Mouse (Mus musculus) heart, postnatal 0 days (tissue): ENCODE data around the gene Vezf1. TPM values are rescaled to one million over a fixed set of nuclear protein-coding genes. Genes with fewer than 3 reads are reported as not detected.
A peak's percentile ranks its signal among the peaks of the same experiment; 100 is the strongest.

Experiments used
- ATAC-seq: fragments of 200-750 bp; cut with Nextera tagmentation; 2 replicates; pipeline ENCODE4 v1.8.0; 2017; ENCODE audit warnings: low read depth, moderate number of reproducible peaks, moderate library complexity; ENCODE audit not compliant: insufficient read depth
- DNase-seq: peaks from one replicate; pipeline ENCODE4 v3.0.0-alpha.2; 2016; ENCODE audit warnings: low spot score
- H3K27ac ChIP-seq: fragments of 300-500 bp; sonication (generic); 2 replicates; pipeline ENCODE4 v1.5.1; 2014; ENCODE audit warnings: low read depth, mild to moderate bottlenecking
- H3K27me3 ChIP-seq: fragments of 300-500 bp; sonication (generic); 2 replicates; pipeline ENCODE4 v1.6.1; 2014; ENCODE audit warnings: low read length, mixed read lengths; ENCODE audit not compliant: control insufficient read depth, insufficient read depth
- H3K36me3 ChIP-seq: fragments of 300-500 bp; sonication (generic); replicated peaks from 2 replicates; pipeline ENCODE4 v1.6.1; 2014; ENCODE audit warnings: low read length, mixed read lengths; ENCODE audit not compliant: control insufficient read depth, insufficient read depth
- H3K4me1 ChIP-seq: fragments of 300-500 bp; sonication (generic); 2 replicates; pipeline ENCODE4 v1.6.1; 2014; ENCODE audit warnings: antibody characterized with exemption; ENCODE audit not compliant: control insufficient read depth, insufficient read depth
- H3K4me2 ChIP-seq: fragments of 300-500 bp; sonication (generic); 2 replicates; pipeline ENCODE4 v1.6.1; 2014; ENCODE audit warnings: low read depth, mild to moderate bottlenecking, low read length, moderate library complexity
- H3K4me3 ChIP-seq: fragments of 300-500 bp; sonication (generic); 2 replicates; pipeline ENCODE4 v1.5.1; 2014; ENCODE audit warnings: low read depth, low read length
- H3K9ac ChIP-seq: fragments of 300-500 bp; sonication (generic); replicated peaks from 2 replicates; pipeline ENCODE4 v1.6.1; 2014; ENCODE audit warnings: low read depth, low read length, mixed read lengths
- H3K9me3 ChIP-seq: fragments of 300-500 bp; sonication (generic); replicated peaks from 2 replicates; pipeline ENCODE4 v1.6.1; 2016; ENCODE audit warnings: low read length; ENCODE audit not compliant: control insufficient read depth
- CTCF ChIP-seq: IDR thresholded peaks from 2 replicates; pipeline ENCODE4 v1.5.1; 2016; ENCODE audit warnings: antibody characterized with exemption, control low read depth, low read depth
- EP300 ChIP-seq: IDR thresholded peaks from 2 replicates; pipeline ENCODE4 v1.6.1; 2016; ENCODE audit warnings: antibody characterized with exemption, low read depth
- WGBS: fragments of 180-500 bp; shearing (Covaris S2); extraction: QIAGEN DNeasy Blood & Tissue Kit; methylation state at CpG from one replicate; pipeline ENCODE4 v1.1.7; 2014; 5-methylcytosine and 5-hydroxymethylcytosine counted together
- polyA plus RNA-seq: library from polyadenylated mRNA; unstranded; fragments of >200 nt; fragmentation: Nextera tagmentation; extraction: Ambion mirVana; gene quantifications from 2 replicates; pipeline ENCODE4 v1.2.1, GENCODE M21; 2015
- total RNA-seq: library from RNA; depleted of rRNA; stranded (reverse); fragments of >200 nt; gene quantifications from 2 replicates; pipeline ENCODE4 v1.2.3, GENCODE M21; 2014; ENCODE audit warnings: low replicate concordance

The Vezf1 gene
- total and polyA plus RNA-seq, 2 experiments from 2014 or later, result 17.6 to 31.9 TPM

DNA sequence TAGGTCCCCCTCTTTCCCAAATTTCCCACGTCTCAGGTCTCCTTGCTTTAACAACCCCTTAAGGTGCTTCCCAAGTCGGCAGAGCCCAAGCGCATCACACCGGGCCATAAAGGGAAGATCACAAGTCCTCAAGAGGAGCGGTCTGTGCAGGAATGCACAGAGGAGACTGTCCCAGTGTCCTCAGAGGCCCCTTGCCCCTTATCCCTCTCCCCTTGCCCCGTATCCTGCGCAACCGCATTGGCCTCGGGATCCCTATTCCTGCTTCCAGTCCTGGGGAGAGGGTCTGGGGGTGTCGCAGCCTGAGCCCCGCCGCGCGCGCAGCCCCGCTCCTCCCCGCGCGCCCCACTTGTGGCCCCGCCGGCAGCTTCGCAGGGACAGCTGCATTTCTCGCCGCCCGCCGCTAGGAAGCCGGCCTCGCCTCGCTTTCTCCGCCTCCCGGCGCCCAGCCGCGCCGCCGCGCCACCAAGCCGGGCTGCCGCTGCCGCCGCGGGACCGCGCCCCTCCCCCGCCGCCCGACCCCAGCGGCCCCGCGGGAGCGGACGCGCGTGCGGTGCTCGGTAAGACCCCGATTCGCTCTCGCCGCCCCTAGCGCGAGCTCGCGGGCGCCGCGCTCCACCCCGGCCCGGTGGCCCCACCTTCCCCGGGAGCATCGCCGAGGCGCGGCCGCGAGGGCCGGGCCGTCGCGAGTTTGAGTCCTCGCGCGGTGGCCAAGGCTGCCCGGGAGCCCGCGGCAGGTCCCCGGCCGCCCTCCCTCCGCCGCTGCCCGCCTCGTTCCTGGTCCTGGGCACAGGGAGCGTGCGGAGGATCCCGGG is 30.9 kb downstream of the Vezf1 start:
- H3K4me1 ChIP-seq, result peaks cover 29% of the 10 kb centered on the region
- H3K4me2 ChIP-seq, result peak overlapping the region; percentile 98
- 1% methylated on average over 70 of the region's 95 CpGs for WGBS
- ATAC-seq (peak; percentile 69), DNase-seq (peak; percentile 45)
- H3K27me3 ChIP-seq, result no peaks in the 10 kb centered on the region
- H3K36me3 ChIP-seq, result no peaks in the 10 kb centered on the region
- H3K4me3 ChIP-seq, result peak overlapping the region; percentile 89
- TF ChIP-seq EP300 (no peak), CTCF (peak; percentile 23; the same call in 1 of the 2 replicates)
- H3K27ac ChIP-seq, result peak overlapping the region; percentile 98
- H3K9me3 ChIP-seq, result no peaks in the 10 kb centered on the region
- peak overlapping the region; percentile 98 for H3K9ac ChIP-seq

- WGBS, result under 1% methylated on average over 29 of the region's 38 CpGs
Measured at GRCm38 (mm10) chr11:88099599-88100023, 31.5 kb downstream of the Vezf1 start.

DNA sequence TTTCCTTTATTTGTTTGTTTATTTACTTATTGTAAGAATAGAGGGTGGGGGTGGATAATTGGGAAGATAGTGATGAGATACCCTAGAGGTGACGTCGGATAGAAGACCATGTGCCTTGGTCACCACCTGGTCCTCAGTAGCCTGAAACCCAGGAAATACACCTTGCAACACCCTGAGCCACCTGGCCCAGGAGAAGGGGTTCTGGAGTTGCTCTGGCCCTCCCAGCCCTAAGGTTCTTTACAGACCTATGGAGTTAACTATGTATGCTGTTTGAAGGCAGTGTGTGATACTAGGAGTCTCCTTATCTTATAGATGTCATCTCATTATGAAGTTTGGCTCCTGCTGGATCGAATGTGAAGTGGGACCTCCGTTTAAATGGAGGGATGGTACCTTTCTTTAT is 32.1 kb downstream of the Vezf1 start:
- H3K27ac ChIP-seq, result peak overlapping the region; percentile 98
- peak overlapping the region; percentile 98 for H3K9ac ChIP-seq
- no peaks in the 10 kb centered on the region for H3K27me3 ChIP-seq
- H3K4me3 ChIP-seq, result peak overlapping the region; percentile 89
- no peaks in the 10 kb centered on the region for H3K9me3 ChIP-seq
- 35% methylated on average over 4 of the region's 4 CpGs for WGBS
- TF ChIP-seq EP300, result no peak
- no peak for TF ChIP-seq CTCF
- no peak for DNase-seq
- H3K4me1 ChIP-seq, result peaks cover 29% of the 10 kb centered on the region
- no peaks in the 10 kb centered on the region for H3K36me3 ChIP-seq
- H3K4me2 ChIP-seq, result peak overlapping the region; percentile 98
- ATAC-seq, result no peak

More at GRCm38 (mm10) chr11:88099599-88100023, 31.5 kb downstream of the Vezf1 start:
- DNase-seq, result peak; percentile 81
- H3K36me3 ChIP-seq, result no peaks in the 10 kb centered on the region
- peaks cover 29% of the 10 kb centered on the region for H3K4me1 ChIP-seq
- H3K4me3 ChIP-seq, result peak overlapping the region; percentile 89
- peak overlapping the region; percentile 98 for H3K9ac ChIP-seq
- peak overlapping the region; percentile 98 for H3K4me2 ChIP-seq
- ATAC-seq, result peak; percentile 73
- H3K27ac ChIP-seq, result peak overlapping the region; percentile 98
- H3K27me3 ChIP-seq, result no peaks in the 10 kb centered on the region
- H3K9me3 ChIP-seq, result no peaks in the 10 kb centered on the region
- TF ChIP-seq CTCF, result no peak
- TF ChIP-seq EP300, result no peak

GRCm38 (mm10) chr11:88103214-88103941 is 35.3 kb downstream of the Vezf1 start:
- Histone ChIP-seq H3K9me3 (no peaks in the 10 kb centered on the region), H3K27me3 (no peaks in the 10 kb centered on the region), H3K27ac (no peak overlapping the region), H3K36me3 (no peaks in the 10 kb centered on the region), H3K4me1 (peaks cover 12% of the 10 kb centered on the region; the same call in 1 of the 2 replicates), H3K4me3 (no peak overlapping the region), H3K9ac (no peak overlapping the region), H3K4me2 (no peak overlapping the region)
- DNase-seq, result no peak
- ATAC-seq, result no peak
- no peak for TF ChIP-seq CTCF
- TF ChIP-seq EP300, result no peak
- whole genome bisulfite sequencing, result 55% methylated on average over 19 of the region's 19 CpGs

- no peaks in the 10 kb centered on the region for H3K27me3 ChIP-seq
- WGBS, result 74% methylated on average over 6 of the region's 6 CpGs
- TF ChIP-seq EP300 (no peak), CTCF (no peak)
- H3K4me3 ChIP-seq, result no peak overlapping the region
- H3K36me3 ChIP-seq, result no peaks in the 10 kb centered on the region
- no peak overlapping the region for H3K4me2 ChIP-seq
- H3K4me1 ChIP-seq, result peaks cover 9% of the 10 kb centered on the region; the same call in 1 of the 2 replicates
- H3K9ac ChIP-seq, result no peak overlapping the region
- no peak for ATAC-seq
- H3K9me3 ChIP-seq, result no peaks in the 10 kb centered on the region
- no peak for DNase-seq
- no peak overlapping the region for H3K27ac ChIP-seq
Measured at GRCm38 (mm10) chr11:88105494-88106291, 37.6 kb downstream of the Vezf1 start.
